Mouse (Mus musculus) mesoderm, embryonic 11.5 days (tissue): ENCODE measurements around the gene Stag2.

Experiments used
- DNase-seq: peaks from one replicate; pipeline ENCODE4 v3.0.0-alpha.2; 2012; ENCODE audit warnings: low read depth, low spot score

Stag2 gene

GRCm38 (mm10) chrX:42215742-42216141 lies 66.6 kb downstream of the Stag2 start:
- DNase-seq = no peak

- DNase-seq = no peak
These were observed 101.2 kb downstream of the Stag2 start for GRCm38 (mm10) chrX:42250342-42250741.

DNA sequence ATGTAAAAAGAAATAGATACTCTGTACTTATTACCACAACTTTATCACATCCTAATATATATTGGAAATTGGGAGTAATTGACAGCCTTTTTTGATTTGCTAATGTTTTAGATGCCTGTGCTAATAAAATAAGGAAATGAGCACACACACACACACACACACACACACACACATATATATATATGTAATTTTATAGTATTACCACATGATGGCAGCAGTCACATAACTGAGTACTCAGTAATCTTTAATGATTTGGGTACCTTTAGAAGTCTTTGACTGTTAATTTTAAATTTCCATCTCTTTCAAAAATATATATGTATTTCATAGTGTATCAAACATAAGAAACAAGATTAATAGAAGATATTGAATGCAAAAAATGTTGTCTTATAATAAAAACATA lies 123.6 kb downstream of the Stag2 start:
- no peak for DNase-seq

DNA sequence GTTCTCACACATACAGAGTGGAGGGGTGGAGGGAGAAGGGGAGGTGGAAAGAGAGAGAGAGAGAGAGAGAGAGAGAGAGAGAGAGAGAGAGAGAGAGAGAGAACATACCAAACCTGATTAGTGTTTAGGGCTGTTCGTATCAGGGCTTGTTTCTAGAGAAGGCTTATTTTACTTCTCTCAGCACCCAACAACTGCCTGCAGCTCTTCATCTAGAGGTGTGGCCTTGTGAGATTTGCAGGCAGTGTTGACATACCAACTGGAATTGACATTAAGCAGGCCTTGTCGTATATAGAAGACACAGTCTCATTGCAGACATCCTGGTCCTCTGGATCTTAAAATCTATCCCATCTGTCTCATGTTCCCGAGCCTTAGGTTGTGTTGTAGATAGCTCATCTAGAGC lies 141.1 kb downstream of the Stag2 start:
- DNase-seq = no peak

DNA sequence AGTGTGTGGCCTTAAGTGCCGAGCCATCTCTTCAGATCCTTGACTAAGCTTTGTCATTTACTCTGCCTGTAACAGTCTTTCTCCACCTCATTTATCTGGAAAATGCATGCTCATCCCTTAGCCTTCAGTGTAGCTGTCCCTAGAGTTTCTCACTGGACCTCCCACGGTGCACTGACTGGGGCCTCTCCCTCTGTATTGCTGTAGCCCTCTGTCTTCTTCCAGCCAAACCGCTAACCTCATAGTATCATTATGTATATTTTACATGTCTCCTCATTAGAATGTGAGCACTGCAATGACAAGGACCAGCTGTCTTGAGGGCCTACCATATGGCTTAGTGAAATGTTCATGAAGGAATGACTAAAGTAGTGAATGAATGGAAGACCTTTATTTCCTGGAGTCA lies 166.1 kb downstream of the Stag2 start:
- no peak for DNase-seq

- peak; percentile 4 for DNase-seq
These were observed 171.3 kb downstream of the Stag2 start for GRCm38 (mm10) chrX:42320424-42320823.

DNA sequence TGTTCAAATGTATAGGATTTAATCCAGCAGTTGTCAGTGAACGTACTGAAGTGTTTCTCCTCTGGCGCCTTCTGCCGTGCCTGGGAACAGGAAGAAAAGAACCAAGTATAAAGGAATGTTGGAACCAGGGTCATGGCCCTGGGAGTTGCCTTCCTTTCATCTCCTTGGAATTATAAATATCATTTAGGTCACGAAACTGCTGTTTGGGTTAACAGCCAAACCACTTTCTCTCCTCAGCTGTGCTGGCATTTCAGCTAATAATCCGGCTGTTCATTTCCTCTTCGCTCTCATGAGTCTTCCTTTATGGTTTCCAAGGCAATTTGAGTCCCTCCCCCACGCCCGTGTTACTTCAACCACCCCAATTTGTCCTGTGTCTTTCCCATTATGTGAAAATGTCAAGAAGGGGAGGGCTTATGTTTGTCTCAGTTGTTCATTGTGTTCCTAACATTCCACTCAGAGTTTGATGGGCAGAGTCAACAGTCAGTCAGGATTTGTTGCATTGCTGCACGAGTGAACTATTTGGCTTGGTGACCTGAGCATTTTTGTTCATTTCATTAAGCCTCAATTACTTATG lies 172.2 kb downstream of the Stag2 start:
- peak; percentile 25 for DNase-seq

DNA sequence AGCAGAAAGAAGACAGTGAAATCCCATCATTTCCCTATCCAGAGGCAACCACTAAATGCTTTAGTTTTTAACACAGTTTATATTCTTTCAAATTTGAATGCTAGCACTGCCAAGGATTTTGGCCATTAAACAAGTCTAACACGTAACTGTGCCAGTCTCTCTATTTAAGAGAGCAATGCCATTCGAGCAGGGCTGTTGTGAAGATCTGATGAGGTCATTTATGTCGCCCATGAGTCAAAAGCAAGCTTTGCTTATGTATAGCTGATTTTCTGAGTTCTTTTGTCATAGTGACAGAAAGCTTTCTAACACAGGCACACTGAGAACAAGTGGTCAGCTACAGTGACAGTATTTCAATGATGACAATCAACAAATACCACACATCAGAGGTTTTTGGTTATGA lies 175.7 kb downstream of the Stag2 start:
- no peak for DNase-seq
